Mouse (Mus musculus) liver, postnatal 0 days (tissue): Measurements from ENCODE around the gene Usp35. TPM values are rescaled to one million over a fixed set of nuclear protein-coding genes. Genes with fewer than 3 reads are reported as not detected.

ENCODE experiments used
- ATAC-seq: fragments of 200-750 bp; cut with Nextera tagmentation; 2 replicates; pipeline ENCODE4 v1.8.0; 2017; ENCODE audit warnings: mild to moderate bottlenecking, moderate library complexity
- DNase-seq: peaks from one replicate; pipeline ENCODE4 v3.0.0-alpha.2; 2016
- H3K27ac ChIP-seq: fragments of 300-500 bp; sonication (generic); 2 replicates; pipeline ENCODE4 v1.5.1; 2014; ENCODE audit warnings: antibody characterized with exemption, moderate library complexity, mild to moderate bottlenecking, low read depth
- H3K27me3 ChIP-seq: fragments of 300-500 bp; sonication (generic); 2 replicates; pipeline ENCODE4 v1.6.1; 2014; ENCODE audit warnings: low read length, control low read depth, mixed read lengths; ENCODE audit not compliant: insufficient read depth
- H3K36me3 ChIP-seq: fragments of 300-500 bp; sonication (generic); replicated peaks from 2 replicates; pipeline ENCODE4 v1.6.1; 2014; ENCODE audit warnings: mild to moderate bottlenecking, control low read depth, low read length, moderate library complexity, mixed read lengths; ENCODE audit not compliant: insufficient read depth
- H3K4me1 ChIP-seq: fragments of 300-500 bp; sonication (generic); 2 replicates; pipeline ENCODE4 v1.6.1; 2014; ENCODE audit warnings: antibody characterized with exemption, mild to moderate bottlenecking, control low read depth; ENCODE audit not compliant: insufficient read depth
- H3K4me2 ChIP-seq: fragments of 300-500 bp; sonication (generic); 2 replicates; pipeline ENCODE4 v1.6.1; 2014; ENCODE audit warnings: low read depth, mild to moderate bottlenecking, low read length, moderate library complexity, mixed read lengths
- H3K4me3 ChIP-seq: fragments of 300-500 bp; sonication (generic); 2 replicates; pipeline ENCODE4 v1.5.1; 2014; ENCODE audit warnings: low read depth, low read length
- H3K9ac ChIP-seq: fragments of 300-500 bp; sonication (generic); replicated peaks from 2 replicates; pipeline ENCODE4 v1.6.1; 2014; ENCODE audit warnings: mild to moderate bottlenecking, moderate library complexity
- H3K9me3 ChIP-seq: fragments of 300-500 bp; sonication (generic); 2 replicates; pipeline ENCODE4 v1.6.1; 2016; ENCODE audit warnings: mild to moderate bottlenecking, control low read depth, low read length, mixed read lengths
- CTCF ChIP-seq: sonication (generic); IDR thresholded peaks from 2 replicates; pipeline ENCODE4 v1.5.1; 2016; ENCODE audit warnings: antibody characterized with exemption, low read depth
- EP300 ChIP-seq: IDR thresholded peaks from 2 replicates; pipeline ENCODE4 v1.6.1; 2016; ENCODE audit warnings: antibody characterized with exemption, low read depth, mild to moderate bottlenecking
- WGBS: fragments of 180-500 bp; shearing (Covaris S2); extraction: QIAGEN DNeasy Blood & Tissue Kit; methylation state at CpG from one replicate; pipeline ENCODE4 v1.1.7; 2014; ENCODE audit not compliant: insufficient replicate concordance; 5-methylcytosine and 5-hydroxymethylcytosine counted together
- polyA plus RNA-seq: library from polyadenylated mRNA; unstranded; fragments of >200 nt; fragmentation: Nextera tagmentation; extraction: Ambion mirVana; gene quantifications from 2 replicates; pipeline ENCODE4 v1.2.1, GENCODE M21; 2015

Usp35 gene
- polyA plus RNA-seq, 1 experiment from 2014 or later = 0.14 TPM

DNA sequence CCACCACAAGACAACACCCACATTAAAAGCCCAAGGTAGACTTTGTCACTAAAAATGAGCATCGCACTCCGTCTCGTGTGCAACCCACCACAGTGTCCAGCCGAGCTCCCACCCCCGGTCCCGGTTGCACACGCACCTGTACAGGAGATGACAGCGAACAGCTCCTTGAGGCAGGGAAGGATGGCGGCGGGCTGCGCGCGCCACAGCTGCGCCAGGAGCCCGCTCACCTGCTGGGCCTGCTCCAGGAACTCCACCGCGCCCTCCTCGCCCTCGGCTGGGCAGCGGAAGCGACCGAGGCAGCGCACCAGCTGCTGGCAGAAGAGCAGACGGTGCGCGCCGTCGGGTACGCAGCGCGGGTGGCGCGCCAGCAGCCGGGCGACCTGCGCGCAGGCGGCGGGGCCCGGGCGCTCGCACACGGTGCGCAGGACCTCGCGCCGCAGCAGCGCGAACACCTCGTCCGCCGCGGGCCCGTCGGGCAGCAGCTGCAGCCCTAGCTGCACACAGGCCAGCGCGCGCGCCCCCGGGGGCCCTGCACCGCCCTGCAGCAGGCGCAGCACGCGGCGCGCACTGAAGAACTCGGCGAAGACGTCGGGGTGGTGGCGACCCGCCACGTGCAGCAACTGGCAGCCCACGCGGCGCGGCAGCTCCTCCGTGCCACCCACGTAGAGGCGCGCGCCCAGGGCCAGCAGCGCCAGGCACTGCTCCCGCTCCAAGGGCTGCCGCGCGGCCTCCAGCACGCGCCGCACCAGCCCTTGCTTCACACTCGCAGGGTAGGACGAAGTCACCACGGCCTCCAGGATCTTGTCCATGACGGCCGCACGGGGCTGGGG, 6.4 kb downstream of the Usp35 start:
- peaks cover 36% of the 10 kb centered on the region for H3K27me3 ChIP-seq
- no peak for ATAC-seq
- no peak for TF ChIP-seq EP300
- no peak for TF ChIP-seq CTCF
- H3K36me3 ChIP-seq = no peaks in the 10 kb centered on the region
- H3K9ac ChIP-seq = no peak overlapping the region
- H3K9me3 ChIP-seq = no peaks in the 10 kb centered on the region
- no peaks in the 10 kb centered on the region for H3K4me1 ChIP-seq
- WGBS = 23% methylated on average over 70 of the region's 96 CpGs
- no peak overlapping the region for H3K27ac ChIP-seq
- DNase-seq = no peak
- peak overlapping the region; percentile 6; the same call in 1 of the 2 replicates for H3K4me3 ChIP-seq
- H3K4me2 ChIP-seq = peak overlapping the region; percentile 29; the same call in 1 of the 2 replicates

DNA sequence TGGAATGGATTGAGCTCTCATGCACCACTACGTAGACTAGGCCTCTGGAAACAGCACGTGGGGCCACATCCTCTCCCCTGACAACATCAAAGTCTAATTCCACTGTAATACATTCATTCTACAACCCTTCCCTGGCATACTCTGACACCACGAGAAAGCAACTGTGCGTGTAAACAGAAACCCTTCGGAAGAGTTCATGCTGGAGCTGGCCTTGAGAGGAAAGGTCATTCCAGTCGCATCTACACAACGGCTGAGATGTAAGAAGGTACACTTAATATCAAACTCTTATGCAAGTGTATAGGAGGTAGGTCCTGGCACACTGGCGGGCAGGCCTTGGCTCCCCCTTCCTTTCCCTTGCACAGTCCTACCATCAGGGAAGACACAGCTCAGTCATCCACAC, 7.5 kb downstream of the Usp35 start:
- Histone ChIP-seq H3K27ac (no peak overlapping the region), H3K9me3 (no peaks in the 10 kb centered on the region), H3K4me3 (no peak overlapping the region), H3K36me3 (no peaks in the 10 kb centered on the region), H3K9ac (no peak overlapping the region), H3K4me1 (no peaks in the 10 kb centered on the region), H3K4me2 (no peak overlapping the region), H3K27me3 (peaks cover 36% of the 10 kb centered on the region)
- DNase-seq (no peak), ATAC-seq (no peak)
- TF ChIP-seq CTCF = no peak
- TF ChIP-seq EP300 = no peak
- 83% methylated on average over 8 of the region's 8 CpGs for WGBS

DNA sequence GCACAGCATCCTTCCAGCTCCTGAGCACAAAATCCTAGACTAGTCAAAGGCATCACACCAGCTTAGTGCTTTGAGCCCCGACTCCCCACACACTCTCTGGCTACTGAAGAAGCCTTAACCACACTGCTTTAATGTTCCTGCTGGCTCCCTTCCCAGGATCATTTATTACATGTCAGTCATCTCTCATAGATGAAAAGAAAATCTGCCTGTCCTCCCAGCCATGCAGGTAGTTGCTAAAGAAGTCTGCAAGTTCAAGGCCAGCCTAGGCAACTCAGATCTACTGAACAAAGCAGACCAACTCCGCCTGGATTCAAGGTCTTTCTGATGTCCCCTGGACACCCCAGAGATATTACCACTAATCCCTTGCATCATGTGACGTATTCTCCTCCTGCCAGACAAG, 14.1 kb downstream of the Usp35 start:
- Histone ChIP-seq H3K4me3 (no peak overlapping the region), H3K27ac (no peak overlapping the region), H3K27me3 (no peaks in the 10 kb centered on the region), H3K9ac (no peak overlapping the region), H3K4me1 (no peaks in the 10 kb centered on the region), H3K36me3 (no peaks in the 10 kb centered on the region), H3K4me2 (no peak overlapping the region), H3K9me3 (no peaks in the 10 kb centered on the region)
- TF ChIP-seq CTCF (no peak), EP300 (no peak)
- ATAC-seq = no peak
- DNase-seq = no peak
- WGBS = 75% methylated on average over 3 of the region's 3 CpGs

DNA sequence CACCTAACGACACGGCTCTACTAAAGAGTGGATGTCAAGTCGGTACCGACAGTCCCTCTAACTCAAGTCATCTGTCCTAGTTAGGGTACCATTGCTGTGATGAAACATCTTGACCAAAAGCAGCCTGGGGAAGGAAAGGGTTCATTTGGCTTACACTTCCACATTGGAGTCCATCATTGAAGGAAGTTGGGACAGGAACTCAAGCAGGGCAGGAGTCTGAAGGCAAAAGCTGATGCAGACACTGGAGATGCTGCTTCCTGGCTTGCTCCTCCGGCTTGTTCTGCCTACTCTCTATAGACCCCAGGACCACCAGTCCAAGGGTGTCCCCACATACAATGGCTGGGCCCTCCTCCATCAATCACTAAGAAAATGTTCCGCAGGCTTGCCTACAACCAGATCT, 16.2 kb downstream of the Usp35 start:
- Histone ChIP-seq H3K27ac (no peak overlapping the region), H3K9ac (no peak overlapping the region), H3K36me3 (no peaks in the 10 kb centered on the region), H3K4me1 (no peaks in the 10 kb centered on the region), H3K4me2 (no peak overlapping the region), H3K27me3 (no peaks in the 10 kb centered on the region), H3K4me3 (no peak overlapping the region), H3K9me3 (no peaks in the 10 kb centered on the region)
- DNase-seq = no peak
- TF ChIP-seq EP300 (no peak), CTCF (no peak)
- no peak for ATAC-seq
- WGBS = 79% methylated on average over 6 of the region's 6 CpGs

DNA sequence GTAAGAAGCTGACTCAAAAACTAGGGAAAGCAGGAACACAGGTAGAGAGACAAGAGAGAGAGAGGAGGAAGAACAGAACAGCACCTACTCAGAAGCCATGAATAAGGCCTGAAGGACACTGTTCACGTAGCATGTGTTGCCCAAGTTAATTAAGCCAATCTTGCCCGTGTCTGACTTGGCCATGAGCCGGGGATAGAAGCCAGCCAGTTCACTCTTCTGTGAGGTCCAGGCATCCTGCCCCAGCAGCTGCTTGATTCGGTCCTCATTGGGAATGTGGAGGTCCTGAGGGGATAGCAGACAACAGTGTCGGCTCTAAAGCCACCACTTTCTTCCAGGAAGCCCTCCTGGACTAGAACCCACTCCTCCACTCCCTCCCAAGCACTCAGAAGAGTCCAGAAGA, 17.2 kb downstream of the Usp35 start:
- ATAC-seq = no peak
- 74% methylated on average over 5 of the region's 5 CpGs for WGBS

DNA sequence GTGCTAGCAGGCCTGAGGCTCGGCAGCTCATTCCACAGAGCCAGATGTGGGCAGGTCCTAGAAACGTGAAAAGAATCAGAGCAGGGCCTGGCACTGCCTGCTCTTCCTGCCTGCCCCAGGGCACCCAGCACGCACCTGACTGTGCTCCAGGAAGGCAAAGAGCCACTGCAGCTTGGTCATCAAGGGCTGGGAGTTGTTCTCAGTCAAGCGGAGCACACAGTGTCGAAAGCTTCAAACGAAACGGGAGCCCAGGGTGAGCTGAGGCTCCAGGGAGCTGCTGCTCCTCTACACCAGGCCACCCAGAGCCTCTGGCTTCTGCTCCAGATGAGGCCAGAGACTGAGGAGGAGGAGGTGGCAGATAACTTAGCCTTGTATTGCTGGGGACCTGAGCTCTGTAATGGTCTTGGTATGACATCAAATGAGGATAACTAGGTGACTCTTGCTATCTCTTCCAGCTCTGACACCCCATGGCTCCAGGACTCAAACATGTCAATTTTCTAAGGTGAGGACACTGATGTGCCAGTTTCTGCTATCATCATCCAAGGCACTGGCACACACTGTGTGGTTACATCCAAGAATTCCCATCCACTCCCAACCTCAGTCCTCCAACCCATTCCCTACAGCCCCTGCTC, 18.3 kb downstream of the Usp35 start:
- TF ChIP-seq EP300 (no peak), CTCF (no peak)

More for the DNA sequence above, 17.2 kb downstream of the Usp35 start:
- H3K9ac ChIP-seq = no peak overlapping the region
- H3K36me3 ChIP-seq = no peaks in the 10 kb centered on the region
- H3K27me3 ChIP-seq = no peaks in the 10 kb centered on the region
- no peak for DNase-seq
- no peak overlapping the region for H3K27ac ChIP-seq
- no peaks in the 10 kb centered on the region for H3K4me1 ChIP-seq
- H3K4me3 ChIP-seq = no peak overlapping the region
- H3K4me2 ChIP-seq = no peak overlapping the region
- H3K9me3 ChIP-seq = no peaks in the 10 kb centered on the region
- TF ChIP-seq CTCF (no peak), EP300 (no peak)

More for the DNA sequence above, 18.3 kb downstream of the Usp35 start:
- WGBS = 78% methylated on average over 7 of the region's 7 CpGs
- DNase-seq (no peak), ATAC-seq (no peak)
- no peak overlapping the region for H3K4me2 ChIP-seq
- H3K9ac ChIP-seq = no peak overlapping the region
- H3K36me3 ChIP-seq = peaks cover 4% of the 10 kb centered on the region; the same call in 1 of the 2 replicates
- no peak overlapping the region for H3K4me3 ChIP-seq
- no peak overlapping the region for H3K27ac ChIP-seq
- no peaks in the 10 kb centered on the region for H3K27me3 ChIP-seq
- H3K9me3 ChIP-seq = no peaks in the 10 kb centered on the region
- H3K4me1 ChIP-seq = no peaks in the 10 kb centered on the region
